Mouse (Mus musculus): ENCODE measurements at regions not wholly inside any gene's neighbourhood (a gene's known extent, or its start where the extent isn't known, plus 50 kb on each side); places are given as distances from the start of the nearest gene placed in this dataset.
"Not testable (repeated sequence)": the region's sequence is repeated elsewhere in the genome, so short reads cannot be mapped to it uniquely, and the experiment has no call there.

DNA sequence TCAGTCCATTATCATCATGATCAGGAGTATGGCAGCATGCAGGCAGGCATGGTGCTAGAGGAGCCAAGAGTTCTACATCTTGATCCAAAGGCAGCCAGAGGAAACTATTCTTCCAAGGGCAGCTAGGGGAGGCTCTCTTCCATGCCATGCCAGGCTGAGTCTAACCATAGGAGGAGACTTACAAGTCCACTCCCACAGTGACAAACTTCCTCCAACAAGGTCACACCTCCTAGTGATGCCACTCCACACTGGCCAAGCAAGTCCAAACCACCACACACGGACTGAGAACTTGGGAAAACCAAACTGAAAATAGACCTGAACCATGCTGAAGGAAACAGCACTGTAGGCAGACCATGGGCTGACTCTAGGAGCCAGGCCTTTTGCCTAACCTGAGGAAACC is 197.4 kb downstream of the Prex1 start:
- no peaks in the 10 kb centered on the region for H3K36me3 ChIP-seq (ENCODE audit: control insufficient read depth, insufficient read depth, low read length)
- no peak overlapping the region for H3K4me2 ChIP-seq (replicated peaks; ENCODE audit: low read depth, low read length)
- H3K27ac ChIP-seq (ENCODE audit: low read length): no peak overlapping the region
- ATAC-seq (ENCODE audit: insufficient number of reproducible peaks, insufficient read depth, low FRiP score, low read depth): no peak
- H3K27me3 ChIP-seq (ENCODE audit: control insufficient read depth, insufficient read depth, low read length): no peaks in the 10 kb centered on the region
- peaks cover 11% of the 10 kb centered on the region for H3K4me1 ChIP-seq (ENCODE audit: control insufficient read depth, insufficient read depth, low read length)
- H3K4me3 ChIP-seq (ENCODE audit: low read depth, low read length): no peak overlapping the region
- WGBS: 84% methylated on average over 1 of the region's 1 CpGs
- H3K9ac ChIP-seq (replicated peaks; ENCODE audit: low read depth, low read length): no peak overlapping the region
- H3K9me3 ChIP-seq (ENCODE audit: control insufficient read depth, low read depth, low read length): no peaks in the 10 kb centered on the region

DNA sequence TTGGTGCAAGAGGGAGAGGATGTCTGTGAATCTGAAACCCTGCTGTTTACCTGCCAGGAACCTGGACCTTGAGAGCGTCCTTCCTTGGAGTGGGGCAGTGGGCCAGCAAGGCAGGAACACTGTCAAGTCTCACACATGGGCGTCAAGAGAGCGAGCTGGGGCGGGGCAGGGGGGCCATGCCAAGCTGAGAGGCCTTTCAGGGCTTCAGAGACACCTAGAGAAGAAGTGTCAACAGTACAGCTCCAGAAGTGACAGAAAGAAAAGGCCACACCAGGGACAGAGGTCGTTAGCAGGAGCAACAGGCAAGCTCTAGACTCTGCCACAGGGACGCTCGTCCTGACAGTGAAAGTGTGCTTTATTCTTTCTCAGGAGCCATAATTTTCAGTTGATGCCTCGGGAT is 199.0 kb downstream of the Prex1 start:
- Histone ChIP-seq H3K27me3 (ENCODE audit: control insufficient read depth, insufficient read depth, low read length) (no peaks in the 10 kb centered on the region), H3K4me2 (replicated peaks; ENCODE audit: low read depth, low read length) (no peak overlapping the region), H3K36me3 (ENCODE audit: control insufficient read depth, insufficient read depth, low read length) (no peaks in the 10 kb centered on the region), H3K4me1 (ENCODE audit: control insufficient read depth, insufficient read depth, low read length) (peaks cover 11% of the 10 kb centered on the region), H3K9me3 (ENCODE audit: control insufficient read depth, low read depth, low read length) (no peaks in the 10 kb centered on the region), H3K9ac (replicated peaks; ENCODE audit: low read depth, low read length) (no peak overlapping the region), H3K4me3 (ENCODE audit: low read depth, low read length) (no peak overlapping the region), H3K27ac (ENCODE audit: low read length) (no peak overlapping the region)
- ATAC-seq (ENCODE audit: insufficient number of reproducible peaks, insufficient read depth, low FRiP score, low read depth): no peak
- 31% methylated on average over 8 of the region's 8 CpGs for WGBS

DNA sequence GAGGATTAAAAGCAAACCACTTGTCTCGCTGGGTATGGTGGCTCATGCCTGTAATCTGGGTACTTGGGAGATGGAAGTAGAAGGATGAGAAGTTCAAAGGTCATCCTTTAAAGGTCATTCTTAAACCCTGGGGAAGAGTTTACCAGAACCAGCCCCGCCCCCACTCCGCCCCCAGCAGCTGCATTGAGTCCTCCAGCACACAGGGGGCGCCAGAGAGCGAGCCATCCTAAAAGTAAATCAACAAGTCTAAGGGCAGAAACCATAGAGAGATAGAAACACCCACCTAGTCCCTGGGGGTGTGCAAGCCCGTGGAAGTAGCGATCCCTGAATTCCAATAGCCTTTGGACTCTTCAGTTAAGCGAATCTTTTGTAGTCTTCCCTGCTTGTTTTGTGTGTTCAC is 201.1 kb downstream of the Prex1 start:
- no peak for ATAC-seq (ENCODE audit: insufficient number of reproducible peaks, insufficient read depth, low FRiP score, low read depth)
- H3K4me3 ChIP-seq (ENCODE audit: low read depth, low read length): no peak overlapping the region
- no peak overlapping the region for H3K9ac ChIP-seq (replicated peaks; ENCODE audit: low read depth, low read length)
- no peaks in the 10 kb centered on the region for H3K36me3 ChIP-seq (ENCODE audit: control insufficient read depth, insufficient read depth, low read length)
- no peaks in the 10 kb centered on the region; the same call in 1 of the 2 replicates for H3K9me3 ChIP-seq (ENCODE audit: control insufficient read depth, low read depth, low read length)
- WGBS: 79% methylated on average over 8 of the region's 8 CpGs
- no peak overlapping the region for H3K4me2 ChIP-seq (replicated peaks; ENCODE audit: low read depth, low read length)
- H3K4me1 ChIP-seq (ENCODE audit: control insufficient read depth, insufficient read depth, low read length): peaks cover 7% of the 10 kb centered on the region
- H3K27ac ChIP-seq (ENCODE audit: low read length): no peak overlapping the region
- no peaks in the 10 kb centered on the region for H3K27me3 ChIP-seq (ENCODE audit: control insufficient read depth, insufficient read depth, low read length)

DNA sequence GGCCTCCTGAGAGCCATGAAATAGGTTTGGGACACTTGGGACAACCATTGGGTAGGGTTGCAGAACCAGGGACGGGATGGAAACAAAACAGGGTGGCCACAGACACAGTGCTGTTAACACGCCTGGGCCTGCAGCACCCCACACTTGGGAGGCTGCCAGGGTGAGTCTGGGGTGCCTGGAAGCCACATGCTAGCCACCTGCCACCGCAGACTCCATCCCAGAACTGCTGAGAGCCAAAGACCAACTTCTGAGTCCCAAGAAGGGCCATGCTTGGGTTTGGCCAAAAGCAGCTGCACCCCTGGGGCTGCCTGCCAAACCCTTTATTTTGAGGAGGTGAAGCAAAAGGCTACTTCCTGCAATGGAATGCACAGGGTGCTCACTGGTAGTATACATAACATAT is 202.2 kb downstream of the Prex1 start:
- not testable (repeated sequence) for H3K4me2 ChIP-seq (replicated peaks; ENCODE audit: low read depth, low read length); H3K9me3 ChIP-seq (ENCODE audit: control insufficient read depth, low read depth, low read length); H3K36me3 ChIP-seq (ENCODE audit: control insufficient read depth, insufficient read depth, low read length); H3K27ac ChIP-seq (ENCODE audit: low read length); ATAC-seq (ENCODE audit: insufficient number of reproducible peaks, insufficient read depth, low FRiP score, low read depth); H3K27me3 ChIP-seq (ENCODE audit: control insufficient read depth, insufficient read depth, low read length); H3K4me1 ChIP-seq (ENCODE audit: control insufficient read depth, insufficient read depth, low read length); H3K9ac ChIP-seq (replicated peaks; ENCODE audit: low read depth, low read length); H3K4me3 ChIP-seq (ENCODE audit: low read depth, low read length)
- WGBS: 77% methylated on average over 3 of the region's 3 CpGs

DNA sequence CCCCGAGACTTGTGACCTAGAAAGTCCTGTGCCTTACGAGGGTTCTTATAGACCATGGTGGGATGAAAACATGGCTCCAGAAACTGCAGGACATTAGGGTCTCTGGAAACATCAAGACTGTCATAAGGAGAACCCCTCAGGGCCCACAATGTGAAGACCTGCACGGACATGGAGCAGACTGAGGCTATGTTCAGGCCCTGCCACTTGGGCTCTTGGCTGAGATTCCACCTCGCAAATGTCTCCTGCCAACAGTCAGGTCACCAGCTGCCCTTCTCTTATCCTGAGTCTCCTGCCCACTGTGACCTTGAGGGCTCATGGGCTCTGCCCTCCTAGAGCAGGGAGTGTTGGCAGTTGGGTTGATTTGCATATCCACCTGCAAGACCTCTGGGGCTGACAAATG is 202.9 kb downstream of the Prex1 start:
- Histone ChIP-seq H3K4me1 (ENCODE audit: control insufficient read depth, insufficient read depth, low read length) (no peaks in the 10 kb centered on the region), H3K4me2 (replicated peaks; ENCODE audit: low read depth, low read length) (no peak overlapping the region), H3K9me3 (ENCODE audit: control insufficient read depth, low read depth, low read length) (no peaks in the 10 kb centered on the region; the same call in 1 of the 2 replicates), H3K4me3 (ENCODE audit: low read depth, low read length) (no peak overlapping the region), H3K36me3 (ENCODE audit: control insufficient read depth, insufficient read depth, low read length) (no peaks in the 10 kb centered on the region), H3K27ac (ENCODE audit: low read length) (no peak overlapping the region), H3K27me3 (ENCODE audit: control insufficient read depth, insufficient read depth, low read length) (no peaks in the 10 kb centered on the region), H3K9ac (replicated peaks; ENCODE audit: low read depth, low read length) (no peak overlapping the region)
- WGBS: 75% methylated on average over 4 of the region's 4 CpGs
- ATAC-seq (ENCODE audit: insufficient number of reproducible peaks, insufficient read depth, low FRiP score, low read depth): no peak

DNA sequence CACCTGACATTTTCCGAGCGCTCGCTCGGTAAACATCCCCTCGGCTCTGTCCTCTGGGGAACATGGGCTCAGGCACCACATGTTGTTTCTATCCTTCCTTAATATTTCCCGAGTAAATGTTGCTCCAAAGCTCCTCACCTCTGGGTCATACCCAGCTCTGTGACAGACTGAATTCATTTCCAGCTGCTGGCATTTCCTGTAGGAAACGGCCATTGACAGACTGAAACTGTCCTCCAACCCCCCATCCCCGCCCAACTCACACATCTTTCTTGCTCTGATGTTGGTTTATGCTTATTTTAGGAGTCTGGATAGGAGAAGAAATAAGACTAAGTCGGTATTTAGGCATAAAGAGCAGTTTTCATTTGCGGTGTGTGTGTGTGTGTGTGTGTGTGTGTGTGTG is 204.0 kb downstream of the Prex1 start:
- H3K27ac ChIP-seq (ENCODE audit: low read length): no peak overlapping the region
- no peak overlapping the region for H3K4me2 ChIP-seq (replicated peaks; ENCODE audit: low read depth, low read length)
- ATAC-seq (ENCODE audit: insufficient number of reproducible peaks, insufficient read depth, low FRiP score, low read depth): no peak
- H3K4me1 ChIP-seq (ENCODE audit: control insufficient read depth, insufficient read depth, low read length): peaks cover 7% of the 10 kb centered on the region
- no peaks in the 10 kb centered on the region for H3K27me3 ChIP-seq (ENCODE audit: control insufficient read depth, insufficient read depth, low read length)
- H3K4me3 ChIP-seq (ENCODE audit: low read depth, low read length): no peak overlapping the region
- no peaks in the 10 kb centered on the region for H3K36me3 ChIP-seq (ENCODE audit: control insufficient read depth, insufficient read depth, low read length)
- H3K9me3 ChIP-seq (ENCODE audit: control insufficient read depth, low read depth, low read length): no peaks in the 10 kb centered on the region; the same call in 1 of the 2 replicates
- WGBS: 76% methylated on average over 10 of the region's 10 CpGs
- no peak overlapping the region for H3K9ac ChIP-seq (replicated peaks; ENCODE audit: low read depth, low read length)

DNA sequence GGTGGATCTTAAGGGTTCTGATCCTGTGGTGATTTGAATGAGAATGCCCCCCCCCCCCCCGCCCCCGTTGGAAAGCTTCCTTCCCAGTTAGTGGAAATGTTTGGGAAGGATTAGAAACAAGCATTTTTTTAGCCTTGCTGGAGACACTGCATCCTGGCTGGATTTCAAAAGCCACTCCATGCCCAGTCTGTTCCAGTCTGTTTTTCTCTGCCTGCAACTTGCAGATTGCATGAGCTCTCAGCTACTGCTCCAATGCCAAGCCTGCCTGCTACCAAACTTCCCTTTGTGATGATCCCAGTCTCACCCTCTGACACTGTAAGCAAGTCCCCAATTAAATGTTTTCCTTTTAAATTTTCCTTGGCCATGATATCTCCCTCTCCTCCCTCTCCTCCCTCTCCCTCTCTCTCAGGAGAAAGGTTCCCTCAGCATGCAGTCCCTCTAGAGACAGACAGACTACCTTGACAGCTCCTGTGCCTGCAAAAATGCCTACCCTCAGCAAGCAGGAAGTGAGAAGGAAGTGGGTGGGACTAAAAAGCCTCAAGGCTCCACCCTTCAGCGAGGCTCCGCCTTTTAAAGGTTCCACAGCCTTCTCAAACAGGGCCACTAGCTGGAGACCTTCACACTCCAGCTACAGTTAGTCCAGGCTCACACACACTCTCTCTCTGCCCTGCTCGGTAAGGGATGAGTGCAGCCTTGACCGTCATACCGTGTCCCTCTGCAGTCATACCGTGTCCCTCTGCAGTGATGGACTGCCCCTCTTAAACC is 204.8 kb downstream of the Prex1 start:
- Histone ChIP-seq H3K27me3 (ENCODE audit: control insufficient read depth, insufficient read depth, low read length) (no peaks in the 10 kb centered on the region), H3K36me3 (ENCODE audit: control insufficient read depth, insufficient read depth, low read length) (no peaks in the 10 kb centered on the region), H3K27ac (ENCODE audit: low read length) (0 out of 2 replicates have a peak overlapping the region, but pooled peaks have one; percentile 56), H3K9me3 (ENCODE audit: control insufficient read depth, low read depth, low read length) (no peaks in the 10 kb centered on the region; the same call in 1 of the 2 replicates), H3K9ac (replicated peaks; ENCODE audit: low read depth, low read length) (no peak overlapping the region), H3K4me3 (ENCODE audit: low read depth, low read length) (no peak overlapping the region), H3K4me1 (ENCODE audit: control insufficient read depth, insufficient read depth, low read length) (peaks cover 7% of the 10 kb centered on the region), H3K4me2 (replicated peaks; ENCODE audit: low read depth, low read length) (no peak overlapping the region)
- 83% methylated on average over 8 of the region's 8 CpGs for WGBS
- 0 out of 2 replicates have a peak, but pooled peaks have one; percentile 50 for ATAC-seq (ENCODE audit: insufficient number of reproducible peaks, insufficient read depth, low FRiP score, low read depth)

DNA sequence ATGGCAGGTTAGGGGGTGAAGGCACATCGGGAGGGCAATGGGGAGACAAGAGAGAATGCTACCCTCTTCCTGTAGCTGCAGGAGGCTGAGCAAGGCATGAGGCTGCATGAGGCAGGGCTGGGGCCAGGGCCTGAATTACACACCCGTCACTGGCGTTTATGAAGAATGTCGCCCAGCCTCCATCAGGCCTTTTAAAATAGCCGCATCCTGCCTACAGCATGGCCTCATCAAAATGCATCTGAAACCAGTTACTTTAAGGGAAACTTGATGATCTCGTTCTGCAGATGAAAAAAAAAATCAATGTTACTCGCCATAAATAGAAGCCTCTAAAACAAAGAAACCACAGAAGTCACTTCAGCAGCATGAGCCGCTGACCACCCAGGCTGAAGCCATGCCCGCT is 208.3 kb downstream of the Prex1 start:
- 38% methylated on average over 9 of the region's 9 CpGs for WGBS
- Histone ChIP-seq H3K9me3 (ENCODE audit: control insufficient read depth, low read depth, low read length) (no peaks in the 10 kb centered on the region; the same call in 1 of the 2 replicates), H3K4me1 (ENCODE audit: control insufficient read depth, insufficient read depth, low read length) (peaks cover 7% of the 10 kb centered on the region), H3K36me3 (ENCODE audit: control insufficient read depth, insufficient read depth, low read length) (no peaks in the 10 kb centered on the region), H3K4me3 (ENCODE audit: low read depth, low read length) (no peak overlapping the region), H3K27me3 (ENCODE audit: control insufficient read depth, insufficient read depth, low read length) (no peaks in the 10 kb centered on the region), H3K9ac (replicated peaks; ENCODE audit: low read depth, low read length) (no peak overlapping the region), H3K4me2 (replicated peaks; ENCODE audit: low read depth, low read length) (no peak overlapping the region), H3K27ac (ENCODE audit: low read length) (no peak overlapping the region)
- ATAC-seq (ENCODE audit: insufficient number of reproducible peaks, insufficient read depth, low FRiP score, low read depth): no peak

DNA sequence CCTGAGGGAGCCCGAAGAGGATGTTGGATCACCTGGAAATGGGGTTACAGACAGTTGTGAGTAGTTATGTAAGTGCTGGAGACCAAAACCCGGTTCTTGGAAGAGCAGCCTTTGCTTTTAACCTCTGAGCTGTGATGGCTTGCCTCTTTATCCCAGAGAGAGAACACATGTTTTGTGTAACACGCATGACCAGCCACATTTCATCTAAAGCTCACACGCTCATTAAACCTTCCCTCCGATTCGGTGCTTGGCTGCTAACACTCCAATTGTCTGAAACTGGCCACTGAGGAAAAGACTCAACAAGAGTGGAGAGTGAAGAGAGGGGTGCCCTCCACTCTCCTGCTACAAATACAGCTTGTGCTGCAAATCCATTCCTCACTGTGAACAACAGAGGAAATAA is 210.0 kb downstream of the Prex1 start:
- Histone ChIP-seq H3K9me3 (ENCODE audit: control insufficient read depth, low read depth, low read length) (no peaks in the 10 kb centered on the region; the same call in 1 of the 2 replicates), H3K4me3 (ENCODE audit: low read depth, low read length) (no peak overlapping the region), H3K36me3 (ENCODE audit: control insufficient read depth, insufficient read depth, low read length) (no peaks in the 10 kb centered on the region), H3K9ac (replicated peaks; ENCODE audit: low read depth, low read length) (no peak overlapping the region), H3K4me2 (replicated peaks; ENCODE audit: low read depth, low read length) (no peak overlapping the region), H3K4me1 (ENCODE audit: control insufficient read depth, insufficient read depth, low read length) (peaks cover 7% of the 10 kb centered on the region), H3K27ac (ENCODE audit: low read length) (no peak overlapping the region), H3K27me3 (ENCODE audit: control insufficient read depth, insufficient read depth, low read length) (no peaks in the 10 kb centered on the region)
- no peak for ATAC-seq (ENCODE audit: insufficient number of reproducible peaks, insufficient read depth, low FRiP score, low read depth)
- WGBS: 65% methylated on average over 6 of the region's 6 CpGs

Data from stomach, embryonic 14.5 days (tissue).